Mouse (Mus musculus) olfactory bulb, adult 2 months (tissue): Measurements from ENCODE around the gene Syngr1. TPM values are rescaled to one million over a fixed set of nuclear protein-coding genes. Genes with fewer than 3 reads are reported as not detected.

ENCODE experiments used
- H3K27ac ChIP-seq: fragments of 200-500 bp; 2 replicates; pipeline ENCODE4 v1.5.1; 2012; ENCODE audit warnings: low read depth, low read length; ENCODE audit not compliant: insufficient read depth
- H3K4me1 ChIP-seq: fragments of 200-500 bp; 2 replicates; pipeline ENCODE4 v1.6.1; 2012; ENCODE audit warnings: low read length; ENCODE audit not compliant: control insufficient read depth, insufficient read depth
- H3K4me3 ChIP-seq: fragments of 200-500 bp; 2 replicates; pipeline ENCODE4 v1.5.1; 2012; ENCODE audit warnings: mild to moderate bottlenecking, low read depth, low read length, moderate library complexity; ENCODE audit not compliant: insufficient read depth
- CTCF ChIP-seq: fragments of 200-500 bp; IDR thresholded peaks from 2 replicates; pipeline ENCODE4 v1.5.1; 2012; ENCODE audit warnings: low read depth, mild to moderate bottlenecking, low read length, moderate library complexity; ENCODE audit not compliant: insufficient read depth
- POLR2A ChIP-seq: fragments of 200-500 bp; IDR thresholded peaks from 2 replicates; pipeline ENCODE4 v1.6.1; 2012; ENCODE audit warnings: mild to moderate bottlenecking, low read depth, low read length, moderate library complexity; ENCODE audit not compliant: insufficient read depth
- WGBS: fragments of 180-500 bp; shearing (Covaris S2); methylation state at CpG from one replicate; pipeline ENCODE4 v1.1.7; 2018; 5-methylcytosine and 5-hydroxymethylcytosine counted together
- polyA plus RNA-seq: library from polyadenylated mRNA; stranded (reverse); fragments of >200 nt; gene quantifications from 2 replicates; pipeline ENCODE4 v1.2.4, GENCODE M21; 2012; ENCODE audit warnings: low replicate concordance; ENCODE audit not compliant: missing spikeins, insufficient read depth, insufficient read length

Syngr1 gene
- polyA plus RNA-seq, 1 experiment = 72.7 TPM

GRCm38 (mm10) chr15:80053381-80054033, 37.6 kb upstream of the Syngr1 start:
- WGBS = 79% methylated on average over 8 of the region's 8 CpGs
- Histone ChIP-seq H3K4me1 (peaks cover 11% of the 10 kb centered on the region; the same call in 1 of the 2 replicates), H3K27ac (no peak overlapping the region), H3K4me3 (no peak overlapping the region)
- TF ChIP-seq CTCF = no peak
- no peak for TF ChIP-seq POLR2A

GRCm38 (mm10) chr15:80054034-80054710, 37.0 kb upstream of the Syngr1 start:
- 81% methylated on average over 7 of the region's 7 CpGs for WGBS
- peaks cover 9% of the 10 kb centered on the region; the same call in 1 of the 2 replicates for H3K4me1 ChIP-seq
- H3K4me3 ChIP-seq = no peak overlapping the region
- no peak for TF ChIP-seq POLR2A
- no peak for TF ChIP-seq CTCF
- H3K27ac ChIP-seq = no peak overlapping the region

GRCm38 (mm10) chr15:80058151-80058550, 33.0 kb upstream of the Syngr1 start:
- peaks cover 24% of the 10 kb centered on the region for H3K4me1 ChIP-seq
- H3K4me3 ChIP-seq = no peak overlapping the region
- no peak overlapping the region for H3K27ac ChIP-seq
- no peak for TF ChIP-seq POLR2A
- TF ChIP-seq CTCF = no peak
- 95% methylated on average over 7 of the region's 7 CpGs for WGBS

- Histone ChIP-seq H3K27ac (no peak overlapping the region), H3K4me3 (no peak overlapping the region), H3K4me1 (peaks cover 24% of the 10 kb centered on the region)
- WGBS = 91% methylated on average over 7 of the region's 7 CpGs
- TF ChIP-seq POLR2A (no peak), CTCF (no peak)
Measured at GRCm38 (mm10) chr15:80059606-80060005, 31.5 kb upstream of the Syngr1 start.

- H3K4me3 ChIP-seq = no peak overlapping the region
- no peak overlapping the region for H3K27ac ChIP-seq
- 96% methylated on average over 8 of the region's 8 CpGs for WGBS
- peaks cover 24% of the 10 kb centered on the region for H3K4me1 ChIP-seq
- no peak for TF ChIP-seq CTCF
- no peak for TF ChIP-seq POLR2A
Measured at GRCm38 (mm10) chr15:80060356-80061070, 30.6 kb upstream of the Syngr1 start.

GRCm38 (mm10) chr15:80061071-80061550, 30.0 kb upstream of the Syngr1 start:
- TF ChIP-seq CTCF (no peak), POLR2A (no peak)
- Histone ChIP-seq H3K4me1 (peaks cover 24% of the 10 kb centered on the region), H3K4me3 (no peak overlapping the region), H3K27ac (no peak overlapping the region)
- 93% methylated on average over 4 of the region's 4 CpGs for WGBS

GRCm38 (mm10) chr15:80062339-80062738, 28.8 kb upstream of the Syngr1 start:
- TF ChIP-seq CTCF (no peak), POLR2A (no peak)
- no peak overlapping the region for H3K27ac ChIP-seq
- H3K4me1 ChIP-seq = peaks cover 26% of the 10 kb centered on the region
- 70% methylated on average over 8 of the region's 9 CpGs for WGBS
- no peak overlapping the region for H3K4me3 ChIP-seq

GRCm38 (mm10) chr15:80062821-80063220, 28.3 kb upstream of the Syngr1 start:
- TF ChIP-seq CTCF (no peak), POLR2A (no peak)
- H3K27ac ChIP-seq = no peak overlapping the region
- peaks cover 29% of the 10 kb centered on the region for H3K4me1 ChIP-seq
- H3K4me3 ChIP-seq = no peak overlapping the region
- WGBS = 38% methylated on average over 5 of the region's 5 CpGs

- no peak for TF ChIP-seq CTCF
- TF ChIP-seq POLR2A = no peak
- Histone ChIP-seq H3K27ac (no peak overlapping the region), H3K4me1 (peaks cover 30% of the 10 kb centered on the region), H3K4me3 (no peak overlapping the region)
- WGBS = 79% methylated on average over 5 of the region's 5 CpGs
Measured at GRCm38 (mm10) chr15:80064965-80065364, 26.2 kb upstream of the Syngr1 start.
